Mouse (Mus musculus) erythroblast, embryonic 14.5 days (primary cell): ENCODE measurements around the gene Rsl24d1. TPM values are rescaled to one million over a fixed set of nuclear protein-coding genes. Genes with fewer than 3 reads are reported as not detected.
"Not testable (repeated sequence)": the region's sequence is repeated elsewhere in the genome, so short reads cannot be mapped to it uniquely, and the experiment has no call there.

Source experiments
- H3K27me3 ChIP-seq: 2 replicates; pipeline ENCODE4 v1.6.1; 2012; ENCODE audit warnings: inconsistent platforms; ENCODE audit not compliant: control insufficient read depth
- H3K36me3 ChIP-seq: 2 replicates; pipeline ENCODE4 v1.6.1; 2012; ENCODE audit warnings: mild to moderate bottlenecking, inconsistent platforms; ENCODE audit not compliant: control insufficient read depth
- H3K4me1 ChIP-seq: 2 replicates; pipeline ENCODE4 v1.6.1; 2012; ENCODE audit warnings: inconsistent platforms; ENCODE audit not compliant: control insufficient read depth
- H3K4me3 ChIP-seq: replicated peaks from 2 replicates; pipeline ENCODE3; 2012; ENCODE audit warnings: moderate library complexity, mild to moderate bottlenecking, inconsistent platforms
- H3K9me3 ChIP-seq: 2 replicates; pipeline ENCODE4 v1.6.1; 2012; ENCODE audit warnings: low read length, inconsistent platforms, mixed read lengths; ENCODE audit not compliant: control insufficient read depth
- GATA1 ChIP-seq: IDR thresholded peaks from 2 replicates; pipeline ENCODE4 v1.6.1; 2012; ENCODE audit warnings: low read length, inconsistent platforms, mixed read lengths
- TAL1 ChIP-seq: IDR thresholded peaks from 3 replicates; pipeline ENCODE4 v1.6.1; 2012; ENCODE audit warnings: low read length, inconsistent platforms, mixed read lengths
- polyA plus RNA-seq: library from polyadenylated mRNA; stranded (reverse); fragments of >175 nt; gene quantifications from 2 replicates; pipeline ENCODE4 v1.2.3, GENCODE M21; 2012

Rsl24d1 gene
- 0.10 and 0.37 TPM in 2 replicates for polyA plus RNA-seq

DNA sequence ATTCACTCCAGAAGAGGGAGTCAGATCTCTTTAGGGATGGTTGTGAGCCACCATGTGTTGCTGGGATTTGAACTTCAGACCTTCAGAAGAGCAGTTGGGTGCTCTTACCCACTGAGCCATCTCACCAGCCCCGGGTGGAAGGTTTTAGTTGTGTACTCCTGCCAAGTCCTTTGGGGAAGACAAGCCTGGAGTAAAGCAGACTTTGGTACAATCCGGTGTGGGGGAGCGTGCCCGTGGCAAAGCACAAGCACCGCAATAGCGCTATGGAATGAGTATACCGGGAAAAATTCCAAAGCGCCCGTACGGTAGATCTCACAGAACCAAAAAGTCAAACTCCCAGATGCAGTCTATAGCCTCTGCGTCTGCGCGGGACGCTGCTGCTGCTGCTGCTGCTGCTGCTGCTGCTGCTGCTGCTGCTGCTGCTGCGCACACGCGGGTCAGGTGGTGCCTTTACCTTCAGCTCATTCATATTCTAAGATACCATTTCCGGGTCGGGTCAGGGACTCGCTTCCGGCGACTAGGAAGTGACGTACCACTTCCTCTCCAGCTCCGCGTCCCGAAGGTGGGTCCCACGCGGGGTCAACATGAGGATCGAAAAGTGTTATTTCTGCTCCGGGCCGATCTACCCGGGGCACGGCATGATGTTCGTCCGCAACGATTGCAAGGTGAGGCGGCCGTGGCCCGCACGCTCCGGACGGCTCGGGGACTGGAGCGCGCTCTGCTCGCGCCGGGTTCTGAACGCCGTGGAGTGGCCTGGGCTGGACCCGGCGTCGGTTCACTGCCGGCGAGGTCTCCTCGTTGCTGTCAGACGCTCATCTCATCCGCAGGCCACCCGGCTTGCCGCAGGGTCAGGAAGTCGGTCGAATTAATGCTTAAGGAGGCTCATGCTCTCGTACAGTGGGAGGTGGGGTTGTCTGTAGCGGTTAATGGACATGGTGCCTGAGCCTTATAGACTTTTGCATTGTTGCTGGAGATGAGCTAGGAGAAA is at the start of gene Rsl24d1:
TSS of gene Rsl24d1 (plus strand) at position 508 of the 988 bp plus-strand sequence.
- TF ChIP-seq GATA1 (no peak), TAL1 (no peak)
- peak within 1 kb of the TSS; percentile 87 for H3K4me3 ChIP-seq
- no peaks in the 10 kb centered on the region for H3K9me3 ChIP-seq
- H3K4me1 ChIP-seq, result peaks cover 21% of the 10 kb centered on the region
- no peaks in the 10 kb centered on the region; the same call in 1 of the 2 replicates for H3K27me3 ChIP-seq
- H3K36me3 ChIP-seq, result peaks cover 26% of the 10 kb centered on the region

DNA sequence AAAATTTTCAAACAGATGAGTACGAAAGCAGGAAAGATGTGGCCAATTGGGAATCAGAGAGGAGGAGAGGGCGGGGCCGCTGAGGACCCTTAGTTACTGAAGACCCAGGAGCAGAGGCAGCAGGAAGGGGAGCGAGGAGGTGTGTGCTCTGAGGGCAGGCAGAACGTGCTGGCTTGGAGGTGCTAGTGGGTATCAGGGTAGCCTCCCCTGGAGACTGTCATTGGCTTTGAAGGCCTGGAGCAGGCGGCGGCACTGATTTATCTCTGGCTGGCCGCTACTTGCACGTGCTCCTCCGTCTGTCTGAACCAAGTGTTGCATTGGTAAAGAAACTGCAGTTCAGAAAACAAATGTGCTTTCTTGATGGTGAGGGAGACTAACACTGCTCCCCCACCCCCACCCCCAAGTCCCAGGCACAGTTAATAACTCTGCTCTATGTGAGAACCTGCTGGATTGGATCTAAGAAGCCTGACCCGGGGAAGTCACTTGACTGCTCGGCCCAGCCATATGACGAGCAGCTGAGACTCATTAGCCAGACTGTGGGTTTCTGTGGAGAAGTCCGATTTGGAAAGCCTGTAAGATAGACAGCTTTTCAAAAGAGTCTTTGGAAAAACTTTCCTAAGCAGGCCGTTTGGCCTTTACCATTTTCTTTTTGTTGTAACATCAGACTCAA is 49.5 kb upstream of the Rsl24d1 start:
- Histone ChIP-seq H3K4me1 (no peaks in the 10 kb centered on the region), H3K9me3 (no peaks in the 10 kb centered on the region), H3K27me3 (no peaks in the 10 kb centered on the region), H3K4me3 (no peak overlapping the region), H3K36me3 (no peaks in the 10 kb centered on the region)
- TF ChIP-seq GATA1 (no peak), TAL1 (no peak)

DNA sequence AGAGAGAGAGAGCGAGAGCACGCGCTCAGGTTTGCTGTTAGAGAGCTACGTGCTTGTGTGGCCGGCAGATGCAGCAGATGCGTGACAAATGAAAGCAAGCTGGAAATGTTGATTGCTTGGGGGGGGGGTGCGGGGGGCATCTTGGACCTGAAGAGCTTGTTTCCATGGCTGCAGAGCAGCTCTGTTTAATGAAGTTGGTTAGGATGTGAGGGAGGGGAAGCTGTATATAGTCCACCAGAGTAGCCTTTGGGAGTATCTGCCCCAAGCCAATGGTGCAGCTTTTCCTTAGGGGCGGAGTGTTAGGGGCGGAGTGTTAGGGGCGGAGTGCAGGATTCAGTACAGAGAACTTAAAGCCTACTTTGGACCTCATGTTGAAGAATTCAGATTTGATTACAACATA is 46.1 kb upstream of the Rsl24d1 start:
- H3K4me1 ChIP-seq, result no peaks in the 10 kb centered on the region
- TF ChIP-seq GATA1, result no peak
- TF ChIP-seq TAL1, result no peak
- H3K36me3 ChIP-seq, result no peaks in the 10 kb centered on the region
- no peak overlapping the region for H3K4me3 ChIP-seq
- H3K9me3 ChIP-seq, result no peaks in the 10 kb centered on the region
- no peaks in the 10 kb centered on the region for H3K27me3 ChIP-seq

DNA sequence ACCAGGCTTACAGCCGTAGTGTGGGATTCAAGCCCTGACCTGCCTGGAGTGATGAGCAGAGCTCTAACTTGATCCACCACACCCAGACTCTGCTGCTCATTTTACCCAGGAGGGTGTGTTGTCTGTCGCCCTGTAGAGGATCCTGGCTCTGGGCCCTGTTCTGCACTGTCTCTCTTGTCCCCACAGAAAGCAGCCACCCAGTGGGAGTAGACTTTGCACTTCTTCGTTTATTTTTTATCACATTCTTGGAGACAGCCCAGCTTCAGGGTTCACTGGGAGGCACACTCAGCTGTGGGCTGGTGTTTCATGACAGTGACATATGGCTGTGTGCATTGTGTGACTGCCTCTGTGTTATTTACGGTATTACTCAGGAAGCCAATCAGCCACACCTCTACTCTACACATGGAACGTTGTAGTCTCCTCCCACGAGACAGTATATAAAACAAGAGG is 45.0 kb upstream of the Rsl24d1 start:
- no peak overlapping the region for H3K4me3 ChIP-seq
- no peak for TF ChIP-seq GATA1
- no peak for TF ChIP-seq TAL1

DNA sequence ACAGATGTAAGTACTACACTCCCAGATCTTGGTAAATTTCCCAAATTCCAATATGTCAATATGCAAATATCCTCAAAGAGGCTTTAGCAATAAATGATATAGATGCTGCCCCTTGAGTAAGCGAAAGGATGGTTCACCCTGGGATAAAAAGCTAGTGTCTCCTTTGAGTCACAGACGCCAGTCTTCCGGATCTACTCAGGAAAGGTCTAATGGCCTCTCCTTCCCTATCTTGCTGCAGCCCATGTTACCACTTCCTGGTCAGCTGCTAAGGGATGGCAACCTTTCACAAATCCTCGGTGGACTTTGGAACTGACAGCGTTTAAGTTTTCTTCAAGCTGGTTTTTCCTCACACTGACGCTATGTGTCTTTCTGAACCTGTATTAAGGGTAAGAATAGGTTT is 44.5 kb upstream of the Rsl24d1 start:
- TF ChIP-seq TAL1 (no peak), GATA1 (no peak)
- Histone ChIP-seq H3K4me3 (no peak overlapping the region), H3K9me3 (no peaks in the 10 kb centered on the region), H3K36me3 (no peaks in the 10 kb centered on the region), H3K4me1 (no peaks in the 10 kb centered on the region), H3K27me3 (no peaks in the 10 kb centered on the region)

More for the DNA sequence above, 45.0 kb upstream of the Rsl24d1 start:
- H3K9me3 ChIP-seq, result no peaks in the 10 kb centered on the region
- H3K27me3 ChIP-seq, result no peaks in the 10 kb centered on the region
- no peaks in the 10 kb centered on the region for H3K4me1 ChIP-seq
- H3K36me3 ChIP-seq, result no peaks in the 10 kb centered on the region

DNA sequence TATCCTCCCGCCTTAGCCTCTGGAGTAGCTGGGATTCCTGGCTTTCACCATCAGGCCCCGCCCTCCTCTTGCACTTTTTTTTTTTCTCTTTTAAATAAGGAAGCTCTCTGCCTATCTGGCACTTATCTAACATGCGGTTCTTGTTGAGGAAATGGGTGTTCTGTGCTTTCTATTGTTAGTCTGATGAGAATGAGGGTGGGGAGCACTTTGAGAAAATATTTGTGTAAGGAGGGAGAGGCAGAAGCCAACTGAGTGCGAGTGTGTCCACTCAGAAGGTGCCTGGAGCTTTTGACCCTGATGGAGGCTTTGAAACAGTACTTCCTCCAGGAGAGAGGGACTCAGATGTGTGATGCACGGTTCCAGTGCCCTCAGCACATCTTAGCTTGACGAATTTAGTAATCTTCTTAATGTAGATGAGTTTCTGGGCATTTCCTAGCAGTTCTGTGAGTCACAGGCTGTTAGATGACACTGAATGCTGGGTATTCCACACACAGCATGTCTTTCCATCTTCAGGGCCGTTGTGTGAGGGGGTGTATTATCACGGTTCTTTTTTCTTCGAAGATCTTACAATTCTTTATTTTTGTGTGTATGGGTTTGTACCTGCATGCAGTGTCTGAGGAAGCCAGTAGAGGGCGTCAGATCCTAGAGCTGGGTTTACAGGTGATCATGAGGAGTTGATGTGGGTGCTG is 42.1 kb upstream of the Rsl24d1 start:
- no peaks in the 10 kb centered on the region for H3K4me1 ChIP-seq
- TF ChIP-seq TAL1, result no peak
- TF ChIP-seq GATA1, result no peak
- no peak overlapping the region for H3K4me3 ChIP-seq
- no peaks in the 10 kb centered on the region for H3K36me3 ChIP-seq
- H3K27me3 ChIP-seq, result no peaks in the 10 kb centered on the region
- H3K9me3 ChIP-seq, result no peaks in the 10 kb centered on the region

DNA sequence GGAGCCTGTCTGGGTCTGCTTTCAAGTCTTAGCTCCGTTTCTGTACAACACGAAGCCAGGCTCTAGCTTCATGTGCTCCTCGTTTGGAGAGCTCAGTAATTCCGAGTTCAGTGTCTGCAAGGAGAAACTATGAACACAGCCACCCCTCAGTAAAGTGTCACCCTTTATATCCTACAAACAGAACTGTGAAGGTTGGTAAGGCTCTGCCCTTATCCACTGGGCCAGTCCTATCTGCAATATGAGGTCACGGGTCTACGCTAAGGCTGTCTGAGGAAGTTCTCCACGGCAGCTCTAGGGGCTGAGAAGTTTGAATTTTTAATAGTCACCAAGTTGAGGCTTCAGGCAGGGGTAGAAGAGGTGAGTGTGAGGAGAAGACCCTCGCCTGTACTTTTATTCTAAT is 40.8 kb upstream of the Rsl24d1 start:
- H3K4me1 ChIP-seq, result no peaks in the 10 kb centered on the region

DNA sequence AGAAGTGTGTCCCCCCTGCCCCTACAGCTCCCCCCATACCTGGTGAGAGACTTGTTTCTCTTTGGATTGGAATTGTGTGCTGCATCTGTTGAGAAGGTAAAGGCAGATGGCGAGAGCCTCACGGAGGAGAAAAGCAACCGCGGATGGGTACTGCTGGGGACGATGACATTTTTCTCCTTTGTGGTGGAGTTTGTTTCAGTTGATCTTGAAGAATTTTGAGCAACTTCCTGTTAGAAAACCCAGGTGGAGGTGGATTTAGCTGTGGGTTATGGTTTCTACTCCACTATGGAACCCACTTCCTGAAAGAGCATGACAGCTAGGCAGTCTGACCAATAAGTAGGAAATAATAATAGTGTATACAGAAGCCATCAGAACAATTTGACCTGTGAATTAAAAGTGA is 40.1 kb upstream of the Rsl24d1 start:
- no peaks in the 10 kb centered on the region for H3K9me3 ChIP-seq
- TF ChIP-seq GATA1, result no peak
- TF ChIP-seq TAL1, result no peak
- H3K4me1 ChIP-seq, result no peaks in the 10 kb centered on the region
- no peaks in the 10 kb centered on the region for H3K27me3 ChIP-seq
- H3K36me3 ChIP-seq, result no peaks in the 10 kb centered on the region
- H3K4me3 ChIP-seq, result no peak overlapping the region

More for the DNA sequence above, 40.8 kb upstream of the Rsl24d1 start:
- Histone ChIP-seq H3K4me3 (no peak overlapping the region), H3K36me3 (no peaks in the 10 kb centered on the region), H3K27me3 (no peaks in the 10 kb centered on the region), H3K9me3 (no peaks in the 10 kb centered on the region)
- TF ChIP-seq TAL1 (no peak), GATA1 (no peak)

DNA sequence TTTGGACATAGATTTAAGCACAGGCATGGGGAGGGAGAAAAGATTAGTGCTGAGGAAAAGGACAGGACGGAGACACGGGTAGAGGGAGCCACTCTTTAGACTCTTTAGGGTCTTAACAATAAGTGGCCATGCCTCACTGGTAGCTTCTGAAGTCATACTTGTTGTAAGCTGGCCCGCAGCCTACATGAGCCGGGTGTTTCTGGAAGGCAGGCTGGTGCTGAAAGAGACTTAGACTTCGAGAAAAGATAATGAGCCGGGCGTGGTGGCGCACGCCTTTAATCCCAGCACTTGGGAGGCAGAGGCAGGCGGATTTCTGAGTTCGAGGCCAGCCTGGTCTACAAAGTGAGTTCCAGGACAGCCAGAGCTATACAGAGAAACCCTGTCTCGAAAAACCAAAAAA is 33.9 kb upstream of the Rsl24d1 start:
- not testable (repeated sequence) for H3K4me1 ChIP-seq, H3K4me3 ChIP-seq, H3K9me3 ChIP-seq, H3K27me3 ChIP-seq, H3K36me3 ChIP-seq
